Mouse (Mus musculus) heart, postnatal 4 days (tissue): ENCODE data around the gene Cx3cl1. TPM values are rescaled to one million over a fixed set of nuclear protein-coding genes. Genes with fewer than 3 reads are reported as not detected.
A peak's percentile ranks its signal among the peaks of the same experiment; 100 is the strongest.

Source experiments
- DNase-seq: peaks from one replicate; pipeline ENCODE4 v3.0.0; 2021
- total RNA-seq, 2 experiments: library from RNA; stranded (reverse); gene quantifications; 2 replicates each; pipeline ENCODE4 v1.2.3; 2021

The Cx3cl1 gene
- total RNA-seq, 2 experiments from 2014 or later, result 4.1 to 4.5 TPM

DNA sequence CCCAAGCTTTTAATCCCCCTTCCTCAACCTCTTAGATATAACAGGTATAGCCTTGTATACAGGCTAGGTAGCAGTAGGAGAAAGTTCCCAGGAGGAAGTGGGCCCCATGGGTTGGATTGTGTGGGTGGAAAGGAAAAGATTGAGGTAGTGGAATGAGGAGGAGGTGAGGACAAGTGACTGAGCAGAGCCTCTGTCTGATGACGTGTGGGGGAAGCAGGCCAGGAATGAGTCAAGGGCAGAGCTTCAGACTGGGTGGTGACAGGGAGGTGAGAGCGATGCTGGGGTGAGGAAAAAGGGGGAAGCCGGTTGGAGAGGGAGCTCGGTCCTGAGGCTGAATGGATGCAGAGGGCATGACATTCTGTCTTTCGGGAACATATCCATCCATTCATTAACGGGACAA is 31.7 kb downstream of the Cx3cl1 start:
- no peak for DNase-seq

DNA sequence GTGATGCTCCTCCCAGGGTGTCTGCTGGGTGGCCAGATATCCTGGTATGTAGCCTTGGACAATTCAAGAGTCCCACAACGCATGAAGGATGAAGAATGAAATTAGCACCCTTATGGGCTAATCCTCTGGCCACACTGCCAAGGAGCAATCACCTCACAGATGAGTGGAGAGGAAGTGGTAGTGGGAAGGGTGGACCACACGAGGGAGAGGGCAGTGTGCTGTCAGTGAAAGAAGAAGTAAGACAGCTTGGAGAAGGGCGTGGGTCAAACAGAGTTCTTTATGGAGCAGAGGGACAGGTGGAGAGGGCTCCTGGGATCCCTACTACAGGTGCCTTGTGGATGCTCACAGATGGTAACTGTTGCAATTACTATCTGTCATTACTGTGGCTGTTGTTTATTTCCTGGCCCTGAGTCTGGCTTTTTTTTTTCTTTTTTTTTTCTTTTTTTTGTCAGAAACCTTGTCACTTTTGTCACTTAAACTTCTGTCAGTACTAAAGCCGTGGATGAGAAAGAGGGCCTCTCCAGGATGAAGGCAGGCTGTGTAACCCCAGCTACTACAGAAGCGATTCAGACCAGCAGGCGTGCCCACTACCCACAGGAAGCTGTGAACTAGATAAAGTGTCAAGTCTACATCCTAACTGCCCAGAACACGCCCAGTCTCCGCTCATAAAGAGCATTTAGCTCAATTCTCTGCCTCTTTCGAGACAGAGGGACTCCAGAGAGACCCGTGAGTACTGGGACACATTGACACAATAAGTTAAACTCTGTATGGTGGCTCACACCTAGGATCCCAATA is 32.9 kb downstream of the Cx3cl1 start:
- no peak for DNase-seq

DNA sequence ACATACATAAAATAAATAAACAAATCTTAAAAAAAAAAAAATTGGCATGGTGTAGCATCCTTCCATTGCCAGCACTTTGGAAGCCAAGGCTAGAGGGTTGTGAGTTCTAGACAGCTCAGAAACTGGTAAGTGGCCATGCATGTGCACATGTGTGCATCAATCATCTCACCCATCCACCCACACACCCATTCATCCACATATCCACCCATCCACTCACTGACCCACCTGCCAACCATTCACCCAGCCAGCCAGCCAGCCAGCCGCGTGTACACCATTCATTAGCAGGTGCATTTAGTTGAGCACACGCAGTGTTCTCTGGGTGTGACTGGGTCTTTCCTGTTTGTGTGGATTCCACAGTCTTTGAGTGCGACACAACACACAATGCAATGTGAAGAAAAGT is 34.0 kb downstream of the Cx3cl1 start:
- no peak for DNase-seq

DNA sequence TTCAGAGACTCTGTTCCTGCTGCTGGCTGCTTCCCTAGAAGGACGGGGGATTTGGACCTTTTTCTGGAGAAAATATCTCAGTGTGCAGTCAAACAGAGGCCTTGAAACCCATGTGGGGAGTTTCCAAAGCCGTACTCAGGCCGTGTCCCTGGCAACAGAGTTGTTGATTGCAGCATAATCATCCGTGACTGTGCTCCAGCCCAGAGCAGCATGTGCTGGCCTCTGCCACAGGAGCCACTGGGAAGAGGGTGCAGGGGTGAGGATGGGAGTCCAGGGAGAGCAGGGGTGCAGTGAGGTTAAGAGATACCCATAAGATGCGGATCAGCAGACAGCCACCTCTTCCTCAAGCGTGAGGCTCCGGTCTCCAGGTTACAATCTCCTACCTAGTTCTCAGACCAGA is 35.7 kb downstream of the Cx3cl1 start:
- no peak for DNase-seq

- no peak for DNase-seq
These were observed 36.6 kb downstream of the Cx3cl1 start for GRCm38 (mm10) chr8:94808372-94808771.

- no peak for DNase-seq
These were observed 38.3 kb downstream of the Cx3cl1 start, which contains the start of gene Ccl17 for GRCm38 (mm10) chr8:94810153-94810552. Gene Ccl17, plus strand, starts transcription at chr8:94810453.

GRCm38 (mm10) chr8:94810855-94811254 is 39.0 kb downstream of the Cx3cl1 start:
- no peak for DNase-seq

DNA sequence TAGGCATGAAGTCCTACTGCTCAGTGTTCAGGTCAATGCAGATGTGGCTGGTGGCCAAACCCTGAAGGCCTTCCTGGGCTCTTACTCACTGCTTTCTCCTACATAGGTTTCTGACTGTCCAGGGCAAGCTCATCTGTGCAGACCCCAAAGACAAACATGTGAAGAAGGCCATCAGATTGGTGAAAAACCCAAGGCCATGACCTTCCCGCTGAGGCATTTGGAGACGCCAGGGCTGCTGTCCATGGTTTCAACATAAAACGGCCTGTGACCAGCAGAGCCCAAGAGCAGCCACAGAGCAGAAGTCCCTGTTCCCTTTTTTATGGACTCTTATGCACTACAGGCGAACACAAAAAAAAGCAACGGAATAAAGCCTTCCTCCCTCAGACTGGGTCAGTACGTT is 39.8 kb downstream of the Cx3cl1 start:
- DNase-seq, result no peak

DNA sequence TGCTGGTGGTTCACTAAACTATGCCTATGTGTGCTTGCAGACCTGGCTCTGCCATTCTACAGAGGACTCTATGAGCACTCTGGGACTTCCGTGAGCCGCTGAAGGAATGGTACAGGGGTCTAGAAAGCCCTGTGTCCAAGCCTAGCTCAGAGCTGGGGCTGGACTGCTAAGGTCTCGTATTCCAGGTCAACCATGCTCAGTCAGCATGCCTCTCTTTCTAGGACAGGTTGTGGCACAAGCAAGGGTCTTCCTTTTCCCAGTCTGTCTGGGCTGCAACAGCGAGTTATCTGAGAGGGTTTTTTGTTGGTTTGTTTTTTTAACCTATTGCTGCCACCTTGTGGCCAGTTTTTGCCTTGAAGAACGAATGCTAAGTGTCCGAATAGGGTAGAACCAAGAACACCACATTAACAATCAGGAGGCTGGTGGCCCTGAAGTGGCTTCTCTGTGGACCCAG is 40.9 kb downstream of the Cx3cl1 start:
- peak; percentile 90 for DNase-seq

GRCm38 (mm10) chr8:94814556-94814955 is 42.7 kb downstream of the Cx3cl1 start:
- DNase-seq, result peak; percentile 32

GRCm38 (mm10) chr8:94817933-94818332 is 46.1 kb downstream of the Cx3cl1 start:
- no peak for DNase-seq

- no peak for DNase-seq
These were observed 47.9 kb downstream of the Cx3cl1 start for GRCm38 (mm10) chr8:94819671-94820179.

GRCm38 (mm10) chr8:94820553-94820952 is 48.7 kb downstream of the Cx3cl1 start:
- no peak for DNase-seq

GRCm38 (mm10) chr8:94821381-94821780 is 49.6 kb downstream of the Cx3cl1 start:
- DNase-seq, result no peak

DNA sequence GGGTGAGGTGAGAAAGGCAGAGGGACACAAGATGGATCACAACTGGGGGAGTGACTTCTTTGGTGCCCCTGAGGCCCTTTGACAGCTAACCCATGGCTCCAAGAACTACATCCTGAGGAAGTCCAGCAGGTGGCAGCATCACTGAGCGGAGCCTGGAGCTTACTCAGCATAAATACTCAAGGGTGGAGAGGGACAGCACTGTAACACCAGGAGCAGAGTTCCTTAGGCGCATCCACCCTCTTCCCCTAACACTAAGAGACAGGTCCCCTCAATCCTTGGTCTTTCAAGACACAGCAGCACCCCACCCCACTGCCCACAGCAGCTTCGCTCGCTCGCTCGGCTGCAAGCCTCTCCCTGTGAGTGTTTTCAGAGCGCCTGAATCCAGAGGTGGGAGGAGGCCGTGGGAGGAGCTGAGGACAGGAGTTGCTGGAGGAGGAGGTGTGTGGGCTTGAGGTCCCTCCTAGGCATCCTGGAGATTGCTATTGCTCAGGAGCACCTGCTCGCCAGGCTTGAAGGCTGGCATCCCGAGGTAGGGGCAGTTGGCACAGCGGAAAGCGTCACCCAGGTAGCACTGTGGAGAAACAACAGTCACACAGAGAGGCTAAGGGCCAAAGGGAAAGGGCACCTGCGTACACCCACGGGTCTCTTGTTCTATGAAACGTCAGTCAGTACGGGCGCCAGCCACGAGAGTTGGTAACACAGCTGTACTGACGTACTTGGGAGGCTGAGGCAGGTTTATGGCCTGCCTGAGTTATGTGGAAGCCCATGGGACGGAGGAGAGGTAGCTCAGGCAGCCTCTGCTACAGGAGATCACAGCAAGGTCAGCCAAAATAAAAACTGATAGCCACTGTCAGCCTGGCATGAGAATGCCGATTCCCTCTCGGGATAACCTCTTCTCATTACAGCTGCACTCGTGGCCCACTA is 51.1 kb downstream of the Cx3cl1 start:
- peak; percentile 77 for DNase-seq

GRCm38 (mm10) chr8:94825170-94825569 is 53.4 kb downstream of the Cx3cl1 start:
- DNase-seq, result no peak

DNA sequence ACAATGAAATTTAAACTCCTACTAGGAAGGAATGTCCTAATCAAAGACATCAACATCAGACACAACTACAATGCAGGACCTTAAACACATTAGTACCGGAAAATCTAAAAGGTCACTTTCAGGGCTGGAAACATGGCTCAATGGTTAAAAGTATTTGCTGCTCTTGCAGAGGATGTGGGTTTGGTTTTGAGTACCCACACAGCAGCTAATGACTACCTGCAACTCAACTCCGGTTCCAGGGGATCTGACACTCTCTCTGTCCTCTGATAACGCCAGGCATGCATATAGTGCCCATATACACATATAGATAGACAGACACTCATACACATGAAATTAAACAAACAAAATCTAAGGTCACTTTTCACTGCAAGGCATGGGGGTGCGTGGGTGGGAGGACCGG is 54.4 kb downstream of the Cx3cl1 start:
- no peak for DNase-seq

GRCm38 (mm10) chr8:94828284-94828683 is 56.5 kb downstream of the Cx3cl1 start:
- DNase-seq, result no peak

Other genes with a start within 250 kb of the Cx3cl1 start
- gene Cpne2, start 239.0 kb upstream of the Cx3cl1 start, total RNA-seq, result 1 to 10 TPM; 7.0 to 9.6 TPM
- 10 to 100 TPM; 16.7 to 17.1 TPM for gene Rspry1, start 170.1 kb upstream of the Cx3cl1 start, total RNA-seq
- gene Fam192a, start 170.0 kb upstream of the Cx3cl1 start, total RNA-seq, result 10 to 100 TPM; 21.3 to 24.4 TPM
- 100 to 1,000 TPM; 122 to 127 TPM for gene Arl2bp, start 105.4 kb upstream of the Cx3cl1 start, total RNA-seq
- gene Pllp, start 75.7 kb upstream of the Cx3cl1 start, total RNA-seq, result under 1 TPM; 0.29 to 0.56 TPM
- not detected for gene Ccl22, start 26.4 kb upstream of the Cx3cl1 start, total RNA-seq
- gene Ccl17, start 38.4 kb downstream of the Cx3cl1 start, total RNA-seq, result under 1 TPM in 1 of 2 experiments, not detected in 1; 0.60 TPM
- 100 to 1,000 TPM; 237 to 239 TPM for gene Coq9, start 66.3 kb downstream of the Cx3cl1 start, total RNA-seq
- 10 to 100 TPM; 84.5 to 91.1 TPM for gene Ciapin1, start 66.3 kb downstream of the Cx3cl1 start, total RNA-seq
- 10 to 100 TPM; 63.3 to 74.8 TPM for gene Polr2c, start 85.4 kb downstream of the Cx3cl1 start, total RNA-seq
- gene Dok4, start 104.3 kb downstream of the Cx3cl1 start, total RNA-seq, result 10 to 100 TPM; 34.2 to 39.5 TPM
- gene Ccdc102a, start 146.1 kb downstream of the Cx3cl1 start, total RNA-seq, result 10 to 100 TPM; 18.1 to 19.4 TPM
- under 1 TPM; 0.12 to 0.50 TPM for gene Adgrg5, start 151.7 kb downstream of the Cx3cl1 start, total RNA-seq
- 10 to 100 TPM; 22.7 to 25.6 TPM for gene Adgrg1, start 202.7 kb downstream of the Cx3cl1 start, total RNA-seq
- gene Adgrg3, start 245.7 kb downstream of the Cx3cl1 start, total RNA-seq, result 1 to 10 TPM; 3.3 to 3.8 TPM